Mouse (Mus musculus): Measurements from ENCODE around the gene Ccdc180.

Gene Ccdc180

DNA sequence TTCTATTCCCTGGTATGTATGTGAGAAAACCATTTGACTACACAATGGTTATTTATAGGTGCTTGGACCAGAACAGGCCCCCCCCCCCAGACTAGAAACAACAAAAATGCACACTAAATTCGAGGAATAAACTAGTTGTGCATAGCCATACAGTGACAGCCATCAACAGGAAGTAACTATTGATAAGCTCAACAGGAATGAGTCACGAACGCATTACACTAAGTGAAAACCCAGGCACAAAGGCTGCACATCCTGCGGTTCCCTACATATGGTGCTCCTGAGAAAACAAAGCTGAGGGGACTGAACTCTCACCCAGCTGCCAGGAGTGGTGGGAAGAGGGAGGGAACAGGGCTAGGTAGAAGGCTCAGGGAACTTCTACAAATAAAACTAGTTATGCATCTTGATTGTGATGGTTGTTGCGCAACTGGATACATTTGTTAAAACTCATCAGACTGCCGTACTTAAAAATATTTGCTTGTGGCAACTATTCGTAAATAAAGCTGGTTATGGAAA lies 80.0 kb downstream of the Ccdc180 start:
- DNase-seq (ENCODE audit: low read depth, low spot score) = no peak

DNA sequence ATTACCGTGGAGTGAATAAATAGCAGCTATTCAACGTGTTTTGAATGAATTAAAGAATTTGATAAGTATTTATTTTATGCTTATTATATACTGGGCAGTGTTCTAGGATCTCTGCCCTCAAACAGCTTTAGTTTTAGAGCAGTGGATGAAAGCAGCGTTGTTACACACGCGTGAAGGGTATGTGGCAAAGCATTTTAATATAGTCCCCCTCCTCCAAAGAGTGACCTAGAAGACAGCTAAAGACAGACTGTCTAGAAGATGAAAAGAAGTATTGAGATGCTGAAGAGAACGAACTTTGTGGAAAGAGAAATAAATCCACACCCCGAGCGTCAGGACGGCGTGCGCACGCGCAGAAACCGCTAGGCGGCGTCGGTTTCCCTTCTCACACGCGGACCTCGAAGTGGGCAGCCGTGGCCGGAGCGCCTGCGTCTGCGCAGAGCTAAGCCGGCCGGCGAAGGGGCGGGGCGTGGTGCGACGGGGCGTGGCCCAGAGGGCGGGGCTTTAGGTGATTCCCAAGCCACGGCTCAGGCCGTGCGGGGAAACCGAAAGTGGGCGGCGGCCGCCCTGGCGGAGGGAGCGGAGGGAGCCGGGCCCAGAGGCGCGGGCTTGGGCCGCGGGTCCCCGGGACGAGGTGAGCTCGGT lies 81.8 kb downstream of the Ccdc180 start:
- DNase-seq (ENCODE audit: low read depth, low spot score) = peak; percentile 92

DNA sequence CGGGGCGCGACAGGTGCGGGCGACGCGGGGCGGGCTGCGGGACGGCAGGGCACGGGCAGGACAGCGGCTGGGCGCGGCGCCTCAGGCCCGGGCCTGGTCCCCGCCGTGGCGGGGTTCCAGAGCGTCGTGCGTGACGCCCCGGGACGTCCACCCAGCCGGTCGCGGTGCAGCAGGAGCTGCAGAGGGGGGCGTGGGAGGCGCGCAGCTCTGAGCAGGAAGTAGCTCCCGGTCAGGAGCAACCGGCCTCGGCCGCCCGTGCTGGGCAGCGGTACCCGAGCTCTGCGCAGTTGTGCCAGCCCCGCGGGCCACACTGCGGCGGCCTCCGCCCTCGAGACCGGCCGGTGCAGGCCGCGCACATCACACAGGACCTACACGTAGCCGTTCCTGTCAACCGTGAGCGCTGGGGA lies 82.3 kb downstream of the Ccdc180 start:
- peak; percentile 40 for DNase-seq (ENCODE audit: low read depth, low spot score)

DNA sequence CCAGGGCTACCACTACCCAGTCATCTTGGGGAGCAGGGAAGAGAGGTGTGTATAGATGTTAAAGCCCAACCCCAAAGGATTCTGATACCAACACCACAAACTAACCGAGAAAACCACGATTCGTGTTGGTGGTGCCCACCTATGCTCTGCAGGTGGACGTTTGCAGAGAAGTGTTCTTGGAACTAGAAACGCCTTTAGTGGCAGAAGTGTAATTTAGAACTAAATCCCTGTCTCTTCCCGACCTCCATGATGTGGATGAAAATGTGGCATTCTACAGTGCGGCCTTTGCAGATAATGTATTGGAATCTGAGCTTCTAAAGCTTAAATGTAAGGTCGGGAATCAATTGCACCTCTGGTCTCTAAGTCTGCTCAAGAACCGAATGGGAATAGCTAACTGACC lies 82.8 kb downstream of the Ccdc180 start:
- no peak for DNase-seq (ENCODE audit: low read depth, low spot score)

DNA sequence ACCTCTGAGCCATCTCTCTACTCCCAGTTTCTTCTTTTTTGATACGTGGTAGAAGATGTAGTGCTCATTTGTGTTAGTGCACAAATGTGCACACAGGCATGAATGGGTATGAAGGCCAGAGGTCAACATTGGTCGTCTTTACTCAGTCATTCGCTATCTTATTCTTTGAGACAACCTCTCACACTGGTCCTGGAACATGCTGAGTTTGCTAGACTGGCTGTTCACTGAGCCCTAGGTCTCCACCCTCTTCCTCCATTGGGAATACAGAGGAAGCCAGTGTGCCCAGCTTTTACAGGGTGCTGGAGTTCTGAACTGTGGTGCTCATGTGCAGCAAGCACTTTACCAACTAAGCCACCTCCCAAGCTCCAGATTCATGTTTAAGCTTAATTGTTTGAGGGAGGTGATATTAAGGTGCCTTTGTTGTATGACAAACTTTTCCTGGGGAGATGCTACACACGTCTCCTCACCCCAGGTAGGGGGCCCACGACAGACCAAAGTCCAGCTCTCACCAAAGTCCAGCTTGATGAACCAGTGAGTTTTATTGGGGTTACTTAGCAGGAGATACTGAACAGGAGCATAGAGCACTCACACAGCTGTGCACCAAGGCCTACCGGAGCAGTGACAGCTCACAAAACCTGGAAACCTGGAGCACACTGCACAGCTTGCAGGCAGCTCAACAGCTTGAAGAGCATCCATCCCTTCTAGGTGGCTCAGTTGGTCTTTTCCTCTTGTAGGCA lies 87.0 kb downstream of the Ccdc180 start:
- DNase-seq (ENCODE audit: low read depth, low spot score) = no peak

DNA sequence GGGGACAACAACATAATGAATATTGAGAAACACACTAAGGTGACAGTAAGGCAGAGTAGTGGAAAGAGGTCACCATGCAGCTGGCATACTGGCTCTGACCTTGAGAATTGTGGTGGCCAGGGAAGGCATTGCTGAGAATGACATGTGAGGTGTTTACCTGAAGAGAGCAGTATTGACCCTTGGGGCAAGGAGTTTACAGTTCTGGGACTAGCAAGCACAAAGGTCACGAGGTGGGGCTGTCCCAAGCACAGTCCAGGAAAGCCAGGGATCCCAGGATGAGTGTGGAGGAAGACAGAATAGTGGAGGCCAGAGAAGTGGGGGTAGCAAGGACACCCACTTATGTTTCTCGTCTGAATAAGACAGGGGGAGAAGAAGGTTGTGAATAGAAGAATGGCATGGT lies 89.8 kb downstream of the Ccdc180 start:
- no peak for DNase-seq (ENCODE audit: low read depth, low spot score)

DNA sequence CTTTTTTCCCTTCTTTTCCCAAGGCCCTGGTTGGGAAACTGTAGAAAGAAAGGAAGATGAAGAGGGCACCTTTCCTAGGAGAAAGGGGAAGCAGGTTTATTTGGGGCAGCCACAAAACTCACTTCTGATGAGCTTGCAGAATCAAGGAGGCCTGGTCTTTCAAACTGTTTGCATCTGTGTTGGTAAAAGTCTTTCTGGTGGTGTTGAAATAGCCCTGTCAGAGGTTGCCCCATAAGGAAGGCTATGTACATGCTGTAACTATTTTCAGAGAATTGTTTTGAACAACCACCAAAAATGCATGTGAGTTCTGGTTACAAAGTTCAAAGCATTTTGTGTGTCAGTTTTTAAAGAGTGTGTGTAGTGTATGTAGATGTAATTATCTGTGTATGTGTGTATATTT lies 91.0 kb downstream of the Ccdc180 start:
- no peak for DNase-seq (ENCODE audit: low read depth, low spot score)

DNA sequence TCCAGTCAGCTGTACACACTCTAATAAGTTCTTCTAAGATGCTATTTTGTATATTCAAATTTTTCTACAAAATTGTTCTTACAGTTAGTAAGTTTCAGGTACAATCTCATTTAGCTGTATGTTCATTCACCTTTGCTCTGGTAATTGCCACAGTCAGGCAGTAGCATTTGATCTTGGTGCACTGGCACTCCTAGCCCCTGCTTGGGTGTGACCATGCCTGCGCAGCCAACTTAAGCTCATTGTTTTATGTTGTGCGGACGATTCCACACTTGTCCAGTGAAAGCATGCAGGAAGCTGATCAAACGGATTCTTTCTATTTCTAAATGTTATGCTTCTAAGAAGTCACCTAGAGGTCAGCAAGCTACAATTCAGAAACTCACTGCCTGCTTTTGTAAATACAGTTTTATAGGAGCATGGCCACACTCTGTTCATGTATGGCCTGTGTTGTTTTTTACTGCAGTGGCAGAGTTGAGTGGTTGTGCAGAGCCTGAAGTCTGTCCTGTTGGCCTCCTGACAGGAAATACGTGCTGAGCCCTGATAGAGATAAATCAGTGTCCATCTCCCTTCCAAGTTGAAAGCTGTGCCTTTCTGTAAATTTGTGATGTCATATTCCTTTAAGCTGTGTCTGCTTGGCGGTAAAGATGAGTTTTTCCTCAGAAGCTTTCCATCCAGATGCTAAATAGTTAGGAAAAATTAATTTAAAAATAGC lies 100.5 kb downstream of the Ccdc180 start:
- DNase-seq (ENCODE audit: low read depth, low spot score) = no peak

DNA sequence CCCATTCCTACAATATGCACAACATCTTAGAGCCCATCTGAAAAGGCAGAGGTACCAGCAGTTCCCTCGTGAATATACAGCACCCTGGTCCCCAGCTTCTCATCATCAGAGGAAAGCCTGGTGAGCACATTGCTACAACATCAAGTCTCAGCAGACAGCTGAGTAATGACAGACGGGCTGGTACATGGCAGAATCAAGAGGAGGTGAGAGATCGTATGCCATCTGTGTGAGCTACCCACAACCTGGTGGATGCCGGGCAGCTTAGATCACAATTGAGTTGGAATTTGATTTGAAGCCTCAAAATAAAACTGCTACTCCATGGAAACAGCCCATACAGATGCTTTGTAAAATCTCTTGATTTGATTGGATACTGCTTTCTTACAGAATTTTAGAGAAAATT lies 108.4 kb downstream of the Ccdc180 start:
- no peak for DNase-seq (ENCODE audit: low read depth, low spot score)

Data from 3T3-L1 (cell line).